Mouse (Mus musculus): Measurements from ENCODE around the gene Gm10563. TPM values are rescaled to one million over a fixed set of nuclear protein-coding genes. Genes with fewer than 3 reads are reported as not detected.

Gene Gm10563
- polyA plus RNA-seq, 1 experiment from 2014 or later: not detected

GRCm38 (mm10) chr4:155595777-155596176 is 49.4 kb downstream of the Gm10563 start:
- H3K4me3 ChIP-seq (ENCODE audit: low read depth, low read length): no peak overlapping the region
- H3K27ac ChIP-seq (ENCODE audit: low read depth, low read length): no peak overlapping the region
- H3K36me3 ChIP-seq (ENCODE audit: control insufficient read depth, insufficient read depth, low read length): no peaks in the 10 kb centered on the region
- WGBS: 84% methylated on average over 3 of the region's 3 CpGs
- no peak overlapping the region for H3K9ac ChIP-seq (replicated peaks; ENCODE audit: low read depth, low read length)
- H3K9me3 ChIP-seq (ENCODE audit: control insufficient read depth, low read length): no peaks in the 10 kb centered on the region
- no peaks in the 10 kb centered on the region for H3K27me3 ChIP-seq (ENCODE audit: control insufficient read depth, insufficient read depth, low read length)
- ATAC-seq (ENCODE audit: low read depth): no peak
- no peaks in the 10 kb centered on the region for H3K4me1 ChIP-seq (ENCODE audit: control insufficient read depth, insufficient read depth, low read length)
- no peak overlapping the region for H3K4me2 ChIP-seq (ENCODE audit: low read depth, low read length)

- Histone ChIP-seq H3K4me1 (ENCODE audit: control insufficient read depth, insufficient read depth, low read length) (no peaks in the 10 kb centered on the region), H3K9ac (replicated peaks; ENCODE audit: low read depth, low read length) (no peak overlapping the region), H3K27me3 (ENCODE audit: control insufficient read depth, insufficient read depth, low read length) (no peaks in the 10 kb centered on the region), H3K36me3 (ENCODE audit: control insufficient read depth, insufficient read depth, low read length) (peaks cover 8% of the 10 kb centered on the region), H3K4me3 (ENCODE audit: low read depth, low read length) (no peak overlapping the region), H3K4me2 (ENCODE audit: low read depth, low read length) (no peak overlapping the region), H3K9me3 (ENCODE audit: control insufficient read depth, low read length) (no peaks in the 10 kb centered on the region), H3K27ac (ENCODE audit: low read depth, low read length) (no peak overlapping the region)
- no peak for ATAC-seq (ENCODE audit: low read depth)
- 49% methylated on average over 1 of the region's 1 CpGs for WGBS
These were observed 51.4 kb downstream of the Gm10563 start for GRCm38 (mm10) chr4:155593780-155594179.

- Histone ChIP-seq H3K4me1 (ENCODE audit: control insufficient read depth, insufficient read depth, low read length) (no peaks in the 10 kb centered on the region), H3K9ac (replicated peaks; ENCODE audit: low read depth, low read length) (no peak overlapping the region), H3K9me3 (ENCODE audit: control insufficient read depth, low read length) (no peaks in the 10 kb centered on the region), H3K4me3 (ENCODE audit: low read depth, low read length) (no peak overlapping the region), H3K36me3 (ENCODE audit: control insufficient read depth, insufficient read depth, low read length) (peaks cover 31% of the 10 kb centered on the region), H3K27me3 (ENCODE audit: control insufficient read depth, insufficient read depth, low read length) (no peaks in the 10 kb centered on the region), H3K27ac (ENCODE audit: low read depth, low read length) (no peak overlapping the region), H3K4me2 (ENCODE audit: low read depth, low read length) (no peak overlapping the region)
- 89% methylated on average over 7 of the region's 7 CpGs for WGBS
- no peak for ATAC-seq (ENCODE audit: low read depth)
These were observed 54.0 kb downstream of the Gm10563 start for GRCm38 (mm10) chr4:155591012-155591719.

- 96% methylated on average over 5 of the region's 5 CpGs for WGBS
- no peak overlapping the region for H3K4me3 ChIP-seq (ENCODE audit: low read depth, low read length)
- H3K36me3 ChIP-seq (ENCODE audit: control insufficient read depth, insufficient read depth, low read length): peaks cover 45% of the 10 kb centered on the region
- H3K27ac ChIP-seq (ENCODE audit: low read depth, low read length): no peak overlapping the region
- no peaks in the 10 kb centered on the region for H3K9me3 ChIP-seq (ENCODE audit: control insufficient read depth, low read length)
- H3K4me2 ChIP-seq (ENCODE audit: low read depth, low read length): no peak overlapping the region
- no peaks in the 10 kb centered on the region for H3K4me1 ChIP-seq (ENCODE audit: control insufficient read depth, insufficient read depth, low read length)
- no peak for ATAC-seq (ENCODE audit: low read depth)
- H3K9ac ChIP-seq (replicated peaks; ENCODE audit: low read depth, low read length): no peak overlapping the region
- H3K27me3 ChIP-seq (ENCODE audit: control insufficient read depth, insufficient read depth, low read length): no peaks in the 10 kb centered on the region
These were observed 55.9 kb downstream of the Gm10563 start for GRCm38 (mm10) chr4:155589356-155589755.

- no peak overlapping the region for H3K9ac ChIP-seq (replicated peaks; ENCODE audit: low read depth, low read length)
- 93% methylated on average over 6 of the region's 6 CpGs for WGBS
- no peaks in the 10 kb centered on the region for H3K27me3 ChIP-seq (ENCODE audit: control insufficient read depth, insufficient read depth, low read length)
- H3K27ac ChIP-seq (ENCODE audit: low read depth, low read length): no peak overlapping the region
- no peaks in the 10 kb centered on the region for H3K4me1 ChIP-seq (ENCODE audit: control insufficient read depth, insufficient read depth, low read length)
- ATAC-seq (ENCODE audit: low read depth): no peak
- H3K9me3 ChIP-seq (ENCODE audit: control insufficient read depth, low read length): no peaks in the 10 kb centered on the region
- peaks cover 58% of the 10 kb centered on the region for H3K36me3 ChIP-seq (ENCODE audit: control insufficient read depth, insufficient read depth, low read length)
- no peak overlapping the region for H3K4me2 ChIP-seq (ENCODE audit: low read depth, low read length)
- no peak overlapping the region for H3K4me3 ChIP-seq (ENCODE audit: low read depth, low read length)
These were observed 62.8 kb downstream of the Gm10563 start for GRCm38 (mm10) chr4:155582279-155582905.

- 23% methylated on average over 1 of the region's 1 CpGs for WGBS
- Histone ChIP-seq H3K9ac (replicated peaks; ENCODE audit: low read depth, low read length) (no peak overlapping the region), H3K36me3 (ENCODE audit: control insufficient read depth, insufficient read depth, low read length) (peaks cover 48% of the 10 kb centered on the region), H3K27ac (ENCODE audit: low read depth, low read length) (no peak overlapping the region), H3K27me3 (ENCODE audit: control insufficient read depth, insufficient read depth, low read length) (no peaks in the 10 kb centered on the region), H3K9me3 (ENCODE audit: control insufficient read depth, low read length) (no peaks in the 10 kb centered on the region), H3K4me1 (ENCODE audit: control insufficient read depth, insufficient read depth, low read length) (no peaks in the 10 kb centered on the region), H3K4me2 (ENCODE audit: low read depth, low read length) (no peak overlapping the region), H3K4me3 (ENCODE audit: low read depth, low read length) (no peak overlapping the region)
- no peak for ATAC-seq (ENCODE audit: low read depth)
These were observed 64.8 kb downstream of the Gm10563 start for GRCm38 (mm10) chr4:155580420-155580819.

GRCm38 (mm10) chr4:155578336-155579125 is 66.7 kb downstream of the Gm10563 start:
- Histone ChIP-seq H3K4me1 (ENCODE audit: control insufficient read depth, insufficient read depth, low read length) (no peaks in the 10 kb centered on the region), H3K36me3 (ENCODE audit: control insufficient read depth, insufficient read depth, low read length) (peaks cover 29% of the 10 kb centered on the region), H3K9me3 (ENCODE audit: control insufficient read depth, low read length) (no peaks in the 10 kb centered on the region), H3K27me3 (ENCODE audit: control insufficient read depth, insufficient read depth, low read length) (no peaks in the 10 kb centered on the region), H3K27ac (ENCODE audit: low read depth, low read length) (no peak overlapping the region), H3K4me2 (ENCODE audit: low read depth, low read length) (no peak overlapping the region), H3K9ac (replicated peaks; ENCODE audit: low read depth, low read length) (no peak overlapping the region), H3K4me3 (ENCODE audit: low read depth, low read length) (no peak overlapping the region)
- ATAC-seq (ENCODE audit: low read depth): no peak
- whole genome bisulfite sequencing: 86% methylated on average over 7 of the region's 7 CpGs

- ATAC-seq (ENCODE audit: low read depth): no peak
- Histone ChIP-seq H3K4me1 (ENCODE audit: control insufficient read depth, insufficient read depth, low read length) (no peaks in the 10 kb centered on the region), H3K27me3 (ENCODE audit: control insufficient read depth, insufficient read depth, low read length) (no peaks in the 10 kb centered on the region), H3K36me3 (ENCODE audit: control insufficient read depth, insufficient read depth, low read length) (peaks cover 23% of the 10 kb centered on the region), H3K27ac (ENCODE audit: low read depth, low read length) (no peak overlapping the region), H3K9me3 (ENCODE audit: control insufficient read depth, low read length) (no peaks in the 10 kb centered on the region), H3K4me3 (ENCODE audit: low read depth, low read length) (no peak overlapping the region), H3K9ac (replicated peaks; ENCODE audit: low read depth, low read length) (no peak overlapping the region), H3K4me2 (ENCODE audit: low read depth, low read length) (no peak overlapping the region)
- 86% methylated on average over 5 of the region's 5 CpGs for WGBS
These were observed 67.5 kb downstream of the Gm10563 start for GRCm38 (mm10) chr4:155577741-155578140.

GRCm38 (mm10) chr4:155577132-155577531 is 68.1 kb downstream of the Gm10563 start:
- Histone ChIP-seq H3K9ac (replicated peaks; ENCODE audit: low read depth, low read length) (no peak overlapping the region), H3K4me3 (ENCODE audit: low read depth, low read length) (no peak overlapping the region), H3K4me2 (ENCODE audit: low read depth, low read length) (no peak overlapping the region), H3K9me3 (ENCODE audit: control insufficient read depth, low read length) (no peaks in the 10 kb centered on the region), H3K27me3 (ENCODE audit: control insufficient read depth, insufficient read depth, low read length) (no peaks in the 10 kb centered on the region), H3K27ac (ENCODE audit: low read depth, low read length) (no peak overlapping the region), H3K4me1 (ENCODE audit: control insufficient read depth, insufficient read depth, low read length) (no peaks in the 10 kb centered on the region), H3K36me3 (ENCODE audit: control insufficient read depth, insufficient read depth, low read length) (peaks cover 17% of the 10 kb centered on the region)
- no peak for ATAC-seq (ENCODE audit: low read depth)
- 92% methylated on average over 9 of the region's 9 CpGs for WGBS
